Mouse (Mus musculus) liver, embryonic 14.5 days (tissue): ENCODE measurements around the gene Sorcs1.

Experiments
- CTCF ChIP-seq: IDR thresholded peaks from 2 replicates; pipeline ENCODE4 v1.5.1; 2016; ENCODE audit warnings: antibody characterized with exemption, low read depth, control low read depth
- EP300 ChIP-seq: IDR thresholded peaks from 2 replicates; pipeline ENCODE4 v1.6.1; 2016; ENCODE audit warnings: antibody characterized with exemption, low read depth

GRCm38 (mm10) chr19:50327804-50328203 is 350.6 kb downstream of the Sorcs1 start:
- no peak for TF ChIP-seq CTCF
- TF ChIP-seq EP300, result no peak
